Mouse (Mus musculus) T-helper 17 cell (primary cell): ENCODE measurements around the gene Dusp16.

Source experiments
- in situ Hi-C, 2 experiments: fragments of 300-600 bp; cut with MboI, MseI; formaldehyde crosslinking; loops; 1 replicate in 1 of 2; 2 replicates in 1 of 2; pipeline ENCODE4 v1.15.1; 2025; ENCODE audit warnings: high pct_unique_total_duplicates in 2 of 2

Gene Dusp16

GRCm38 (mm10) chr6:134793046-134793806 lies 801 bp upstream of the Dusp16 start:
- in situ Hi-C loops, result no loop called here

- in situ Hi-C loops, result no loop called here
Observed at GRCm38 (mm10) chr6:134791251-134792118, 940 bp downstream of the Dusp16 start.

DNA sequence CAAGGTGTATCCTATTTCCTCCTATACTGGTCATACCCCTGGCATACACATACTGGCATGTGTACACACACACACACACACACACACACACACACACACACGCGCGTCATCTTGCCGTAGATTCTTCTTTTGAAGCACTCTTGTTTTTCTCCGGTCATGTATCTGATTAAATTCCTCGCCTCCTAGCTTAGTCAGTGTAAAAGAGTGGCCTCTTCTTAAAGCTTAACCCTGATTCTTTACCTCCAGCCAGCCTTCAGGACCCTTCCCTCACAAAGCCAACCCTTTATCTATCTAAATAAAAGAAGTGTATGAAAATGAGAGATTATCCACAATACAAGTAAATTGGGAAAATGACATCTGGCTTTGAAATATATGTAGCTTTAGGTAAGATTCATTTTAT lies 3.3 kb downstream of the Dusp16 start:
- in situ Hi-C loops, result no loop called here

DNA sequence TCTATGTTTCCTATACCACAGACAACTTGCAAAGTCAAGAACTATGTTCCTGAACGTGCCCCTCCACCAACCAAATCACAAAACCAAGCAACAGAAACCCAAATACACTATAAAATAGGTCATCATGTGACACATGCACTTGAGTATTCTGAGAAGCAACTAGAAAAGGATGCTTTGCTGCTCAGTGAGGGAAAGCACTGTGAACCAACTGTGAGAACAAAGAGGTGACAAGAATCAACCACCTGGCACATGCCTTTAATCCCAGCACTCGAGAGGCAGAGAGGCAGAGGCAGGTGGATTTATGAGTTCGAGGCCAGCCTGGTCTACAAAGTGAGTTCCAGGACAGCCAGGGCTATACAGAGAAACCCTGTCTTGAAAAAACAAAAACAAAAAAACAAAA lies 6.0 kb downstream of the Dusp16 start:
- in situ Hi-C loops, result no loop called here

GRCm38 (mm10) chr6:134782900-134783299 lies 9.5 kb downstream of the Dusp16 start:
- in situ Hi-C loops, result no loop called here

DNA sequence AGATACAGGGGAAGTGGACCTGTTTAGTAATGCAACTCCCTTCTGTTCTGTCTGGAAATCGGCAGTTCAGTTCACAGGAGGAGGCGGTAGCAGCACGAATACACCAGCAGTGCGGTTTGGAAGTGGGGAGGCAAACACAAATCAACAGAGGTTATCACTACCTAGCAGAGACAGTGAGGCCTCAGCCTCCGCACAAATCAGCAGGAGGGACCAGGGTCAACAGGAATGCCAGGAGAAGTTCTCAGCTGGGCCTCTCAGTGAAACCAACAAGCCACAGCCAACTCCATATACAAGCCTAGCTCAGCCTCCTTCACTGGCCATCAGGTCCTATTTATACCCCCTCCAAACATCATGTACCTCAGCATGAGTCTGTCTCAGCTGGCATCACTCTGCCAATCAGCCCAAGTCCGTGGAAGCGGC lies 10.9 kb downstream of the Dusp16 start:
- in situ Hi-C loops, result no loop called here

GRCm38 (mm10) chr6:134780024-134780423 lies 12.4 kb downstream of the Dusp16 start:
- in situ Hi-C loops, result no loop called here

- in situ Hi-C loops, result no loop called here
Observed at GRCm38 (mm10) chr6:134773961-134774360, 18.5 kb downstream of the Dusp16 start.

- in situ Hi-C loops, result no loop called here
Observed at GRCm38 (mm10) chr6:134773292-134773893, 19.0 kb downstream of the Dusp16 start.

DNA sequence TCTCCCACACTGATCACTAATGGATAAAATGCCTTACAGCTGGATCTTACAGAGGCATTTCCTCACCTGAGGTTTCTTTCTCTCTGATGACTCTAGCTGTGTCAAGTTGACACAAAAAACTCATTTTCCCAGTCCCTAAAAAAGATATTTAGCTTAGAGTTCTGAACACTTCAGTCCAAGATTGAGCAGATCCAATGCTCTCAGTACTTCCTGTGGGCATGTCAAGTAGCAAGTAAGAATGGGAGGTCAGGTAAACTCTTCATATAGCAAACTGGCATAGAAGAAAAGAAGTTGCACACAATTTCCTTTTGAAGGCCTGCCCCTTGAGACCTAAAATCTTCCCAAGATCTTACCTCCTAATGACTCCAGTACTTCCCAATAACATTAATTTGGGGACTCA lies 22.1 kb downstream of the Dusp16 start:
- in situ Hi-C loops, result no loop called here

- in situ Hi-C loops, result no loop called here
Observed at GRCm38 (mm10) chr6:134764441-134765061, 27.9 kb downstream of the Dusp16 start.

DNA sequence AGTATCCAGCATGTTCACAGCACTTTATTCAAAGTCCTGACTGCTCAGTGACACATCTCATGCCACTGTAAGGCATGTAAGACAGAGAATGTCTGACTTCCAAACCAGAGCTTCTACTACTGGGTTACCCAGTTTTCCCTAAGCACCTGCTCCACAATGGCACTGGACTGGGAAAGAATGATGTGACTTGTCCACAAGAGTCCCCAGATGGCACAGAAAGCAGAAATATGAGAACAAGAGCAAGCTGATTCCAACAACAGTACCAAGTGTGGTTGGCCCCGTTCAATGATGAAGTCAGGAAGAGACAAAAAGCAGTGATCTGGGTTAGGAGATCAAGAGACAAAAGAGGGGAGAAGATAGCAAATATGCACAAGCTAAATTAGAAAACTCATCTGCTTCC lies 29.0 kb downstream of the Dusp16 start:
- in situ Hi-C loops, result no loop called here

GRCm38 (mm10) chr6:134761808-134762207 lies 30.6 kb downstream of the Dusp16 start:
- in situ Hi-C loops, result no loop called here

GRCm38 (mm10) chr6:134760926-134761544 lies 31.4 kb downstream of the Dusp16 start:
- in situ Hi-C loops, result no loop called here

GRCm38 (mm10) chr6:134756058-134756457 lies 36.4 kb downstream of the Dusp16 start:
- in situ Hi-C loops, result no loop called here

GRCm38 (mm10) chr6:134753858-134754257 lies 38.6 kb downstream of the Dusp16 start:
- in situ Hi-C loops, result no loop called here

DNA sequence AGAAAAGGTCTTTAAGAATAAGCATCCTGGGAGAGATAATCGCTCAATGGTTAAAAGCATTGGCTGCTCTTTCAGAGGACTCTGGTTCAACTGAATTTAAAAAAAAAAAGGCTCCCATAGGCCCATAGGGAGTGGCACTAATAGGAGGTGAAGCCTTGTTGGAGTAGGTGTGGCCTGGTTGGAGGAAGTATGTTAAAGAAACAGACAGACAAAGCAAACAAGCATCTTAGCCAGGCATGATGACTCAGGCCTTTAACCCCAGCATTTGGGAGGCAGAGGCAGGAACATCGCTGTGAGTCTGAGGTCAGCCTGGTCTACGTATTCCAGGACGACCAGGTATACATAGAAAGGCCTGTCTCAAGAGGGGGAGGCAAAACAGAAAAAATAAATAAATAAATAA lies 39.0 kb downstream of the Dusp16 start:
- in situ Hi-C loops, result no loop called here

- in situ Hi-C loops, result no loop called here
Observed at GRCm38 (mm10) chr6:134751883-134752647, 40.4 kb downstream of the Dusp16 start.

GRCm38 (mm10) chr6:134751087-134751486 lies 41.3 kb downstream of the Dusp16 start:
- in situ Hi-C loops, result no loop called here

DNA sequence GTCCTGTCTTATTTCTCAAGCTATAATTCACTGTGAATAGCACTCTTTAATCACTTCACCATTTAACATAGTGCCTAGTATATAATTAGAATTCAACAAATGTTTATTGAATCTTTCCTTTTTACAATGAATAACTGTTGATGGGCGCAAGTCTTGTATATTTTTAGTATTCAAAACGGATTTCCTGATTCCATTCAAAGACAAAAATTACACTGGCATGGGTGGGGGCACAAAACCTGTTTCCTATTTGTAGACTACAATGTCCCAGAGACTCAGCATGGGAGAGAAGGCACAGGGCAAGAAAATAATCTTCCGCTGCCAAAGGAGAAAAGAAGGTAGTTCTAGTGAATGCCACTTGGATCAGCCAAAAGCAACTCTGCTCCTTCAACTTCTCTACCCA lies 44.3 kb downstream of the Dusp16 start:
- in situ Hi-C loops, result no loop called here

DNA sequence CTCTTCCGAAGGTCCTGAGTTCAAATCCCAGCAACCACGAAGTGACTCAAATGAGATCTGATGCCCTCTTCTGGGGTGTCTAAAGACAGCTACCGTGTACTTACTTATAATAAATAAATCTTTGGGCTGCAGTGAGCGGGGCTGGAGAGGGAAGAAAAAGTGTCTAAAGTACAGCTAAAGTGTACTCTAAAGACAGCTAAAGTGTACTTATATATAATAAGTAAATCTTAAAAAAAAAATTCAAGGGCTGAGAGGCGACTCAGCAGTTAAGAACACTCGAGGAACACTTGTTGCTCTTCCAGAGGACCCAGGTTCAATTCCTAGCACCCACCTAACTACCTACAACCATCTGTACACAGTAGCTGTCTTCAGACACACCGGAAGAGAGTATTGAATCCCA lies 46.5 kb downstream of the Dusp16 start:
- in situ Hi-C loops, result no loop called here
